Mouse (Mus musculus) regulatory T cell (primary cell): ENCODE measurements around the gene Prickle2.

Experiments used
- in situ Hi-C: fragments of 300-600 bp; cut with MboI, MseI; formaldehyde crosslinking; loops from one replicate; pipeline ENCODE4 v1.15.1; 2025; ENCODE audit warnings: high pct_unique_total_duplicates

Prickle2 gene

GRCm38 (mm10) chr6:92706145-92706466 is at the start of gene Prickle2:
Gene Prickle2, minus strand, starts transcription at chr6:92706155.
- in situ Hi-C loops = no loop called here

GRCm38 (mm10) chr6:92752737-92753136 is 46.8 kb upstream of the Prickle2 start:
- in situ Hi-C loops = no loop called here

- in situ Hi-C loops = no loop called here
These were observed 43.5 kb upstream of the Prickle2 start for GRCm38 (mm10) chr6:92749420-92749819.

- in situ Hi-C loops = no loop called here
These were observed 37.6 kb upstream of the Prickle2 start for GRCm38 (mm10) chr6:92743605-92744004.

- in situ Hi-C loops = no loop called here
These were observed 31.2 kb upstream of the Prickle2 start for GRCm38 (mm10) chr6:92737116-92737515.

- in situ Hi-C loops = no loop called here
These were observed 27.7 kb upstream of the Prickle2 start for GRCm38 (mm10) chr6:92733651-92734050.

- in situ Hi-C loops = no loop called here
These were observed 22.6 kb upstream of the Prickle2 start for GRCm38 (mm10) chr6:92728514-92728913.

- in situ Hi-C loops = no loop called here
These were observed 22.1 kb upstream of the Prickle2 start for GRCm38 (mm10) chr6:92728084-92728483.

- in situ Hi-C loops = no loop called here
These were observed 21.5 kb upstream of the Prickle2 start for GRCm38 (mm10) chr6:92727351-92727986.

- in situ Hi-C loops = no loop called here
These were observed 20.2 kb upstream of the Prickle2 start for GRCm38 (mm10) chr6:92726121-92726520.

GRCm38 (mm10) chr6:92724394-92724793 is 18.4 kb upstream of the Prickle2 start:
- in situ Hi-C loops = no loop called here

- in situ Hi-C loops = no loop called here
These were observed 9.9 kb upstream of the Prickle2 start for GRCm38 (mm10) chr6:92715806-92716205.

GRCm38 (mm10) chr6:92714748-92715147 is 8.8 kb upstream of the Prickle2 start:
- in situ Hi-C loops = no loop called here

- in situ Hi-C loops = no loop called here
These were observed 2.2 kb upstream of the Prickle2 start for GRCm38 (mm10) chr6:92708137-92708536.

- in situ Hi-C loops = no loop called here
These were observed 406 bp downstream of the Prickle2 start for GRCm38 (mm10) chr6:92705353-92706144.

- in situ Hi-C loops = no loop called here
These were observed 1.1 kb downstream of the Prickle2 start for GRCm38 (mm10) chr6:92704810-92705209.

GRCm38 (mm10) chr6:92699491-92700209 is 6.3 kb downstream of the Prickle2 start:
- in situ Hi-C loops = no loop called here

- in situ Hi-C loops = no loop called here
These were observed 8.1 kb downstream of the Prickle2 start for GRCm38 (mm10) chr6:92697807-92698206.

- in situ Hi-C loops = no loop called here
These were observed 18.6 kb downstream of the Prickle2 start for GRCm38 (mm10) chr6:92687317-92687716.

GRCm38 (mm10) chr6:92674394-92674925 is 31.5 kb downstream of the Prickle2 start:
- in situ Hi-C loops = no loop called here

- in situ Hi-C loops = no loop called here
These were observed 35.3 kb downstream of the Prickle2 start for GRCm38 (mm10) chr6:92670518-92671147.

- in situ Hi-C loops = no loop called here
These were observed 36.3 kb downstream of the Prickle2 start for GRCm38 (mm10) chr6:92669623-92670022.
